Mouse (Mus musculus): Measurements from ENCODE around the gene Zfp207. TPM values are rescaled to one million over a fixed set of nuclear protein-coding genes. Genes with fewer than 3 reads are reported as not detected.
A peak's percentile ranks its signal among the peaks of the same experiment; 100 is the strongest.
"Not testable (repeated sequence)": the region's sequence is repeated elsewhere in the genome, so short reads cannot be mapped to it uniquely, and the experiment has no call there.

Zfp207 gene
- polyA plus RNA-seq (2016; fragmentation: Nextera tagmentation; extraction: Ambion mirVana), result 321 and 322 TPM in 2 replicates

GRCm38 (mm10) chr11:80383019-80383625 is at the start of gene Zfp207:
Gene Zfp207, plus strand, starts transcription at chr11:80383279.
- Histone ChIP-seq H3K9me3 (no peaks in the 10 kb centered on the region), H3K27ac (replicated peaks) (peak within 1 kb of the TSS; percentile 99), H3K36me3 (replicated peaks) (peaks cover 39% of the 10 kb centered on the region), H3K4me3 (peak within 1 kb of the TSS; percentile 96), H3K4me1 (peaks cover 30% of the 10 kb centered on the region), H3K27me3 (replicated peaks; ENCODE audit: low read depth, poor library complexity, severe bottlenecking) (no peaks in the 10 kb centered on the region)
- DNase-seq (ENCODE audit: low spot score), result peak; percentile 97
- under 1% methylated on average over 33 of the region's 33 CpGs for WGBS

- peak; percentile 53 for DNase-seq (ENCODE audit: low spot score)
- 0 out of 2 replicates have a peak overlapping the region, but pooled peaks have one; percentile 3 for H3K4me3 ChIP-seq
Measured at GRCm38 (mm10) chr11:80335609-80336350, 47.3 kb upstream of the Zfp207 start.

GRCm38 (mm10) chr11:80336351-80336730 is 46.7 kb upstream of the Zfp207 start:
- Histone ChIP-seq H3K27me3 (replicated peaks; ENCODE audit: low read depth, poor library complexity, severe bottlenecking) (peaks cover 18% of the 10 kb centered on the region; the same call in 1 of the 2 replicates), H3K27ac (replicated peaks) (no peak overlapping the region)
- DNase-seq (ENCODE audit: low spot score), result no peak

More at GRCm38 (mm10) chr11:80335609-80336350, 47.3 kb upstream of the Zfp207 start:
- Histone ChIP-seq H3K27me3 (replicated peaks; ENCODE audit: low read depth, poor library complexity, severe bottlenecking) (peaks cover 18% of the 10 kb centered on the region; the same call in 1 of the 2 replicates), H3K36me3 (replicated peaks) (no peaks in the 10 kb centered on the region), H3K9me3 (no peaks in the 10 kb centered on the region), H3K27ac (replicated peaks) (no peak overlapping the region), H3K4me1 (peaks cover 20% of the 10 kb centered on the region)
- 2% methylated on average over 7 of the region's 7 CpGs for WGBS

GRCm38 (mm10) chr11:80342482-80342881 is 40.6 kb upstream of the Zfp207 start:
- peak; percentile 33 for DNase-seq (ENCODE audit: low spot score)
- no peak overlapping the region; the same call in 1 of the 2 replicates for H3K27ac ChIP-seq (replicated peaks)

More at GRCm38 (mm10) chr11:80336351-80336730, 46.7 kb upstream of the Zfp207 start:
- H3K4me1 ChIP-seq, result peaks cover 20% of the 10 kb centered on the region
- H3K9me3 ChIP-seq, result no peaks in the 10 kb centered on the region
- no peaks in the 10 kb centered on the region for H3K36me3 ChIP-seq (replicated peaks)
- WGBS, result 16% methylated on average over 6 of the region's 6 CpGs
- H3K4me3 ChIP-seq, result no peak overlapping the region

GRCm38 (mm10) chr11:80351832-80352430 is 31.1 kb upstream of the Zfp207 start:
- Histone ChIP-seq H3K4me1 (no peaks in the 10 kb centered on the region), H3K27ac (replicated peaks) (no peak overlapping the region), H3K36me3 (replicated peaks) (no peaks in the 10 kb centered on the region), H3K27me3 (replicated peaks; ENCODE audit: low read depth, poor library complexity, severe bottlenecking) (no peaks in the 10 kb centered on the region), H3K4me3 (no peak overlapping the region), H3K9me3 (no peaks in the 10 kb centered on the region)
- peak; percentile 85 for DNase-seq (ENCODE audit: low spot score)
- 79% methylated on average over 5 of the region's 5 CpGs for WGBS

More at GRCm38 (mm10) chr11:80342482-80342881, 40.6 kb upstream of the Zfp207 start:
- 4% methylated on average over 2 of the region's 2 CpGs for WGBS
- Histone ChIP-seq H3K4me3 (no peak overlapping the region), H3K9me3 (no peaks in the 10 kb centered on the region), H3K4me1 (peaks cover 8% of the 10 kb centered on the region), H3K36me3 (replicated peaks) (no peaks in the 10 kb centered on the region), H3K27me3 (replicated peaks; ENCODE audit: low read depth, poor library complexity, severe bottlenecking) (peaks cover 2% of the 10 kb centered on the region; the same call in 1 of the 2 replicates)

GRCm38 (mm10) chr11:80354832-80355231 is 28.2 kb upstream of the Zfp207 start:
- DNase-seq (ENCODE audit: low spot score), result no peak
- 34% methylated on average over 4 of the region's 4 CpGs for WGBS
- H3K4me1 ChIP-seq, result no peaks in the 10 kb centered on the region
- no peak overlapping the region for H3K4me3 ChIP-seq
- H3K36me3 ChIP-seq (replicated peaks), result peaks cover 23% of the 10 kb centered on the region; the same call in 1 of the 2 replicates
- no peaks in the 10 kb centered on the region for H3K27me3 ChIP-seq (replicated peaks; ENCODE audit: low read depth, poor library complexity, severe bottlenecking)
- H3K9me3 ChIP-seq, result no peaks in the 10 kb centered on the region
- H3K27ac ChIP-seq (replicated peaks), result no peak overlapping the region

GRCm38 (mm10) chr11:80368949-80369348 is 14.1 kb upstream of the Zfp207 start:
- Histone ChIP-seq H3K4me1 (no peaks in the 10 kb centered on the region), H3K27ac (replicated peaks) (no peak overlapping the region), H3K27me3 (replicated peaks; ENCODE audit: low read depth, poor library complexity, severe bottlenecking) (no peaks in the 10 kb centered on the region), H3K9me3 (no peaks in the 10 kb centered on the region), H3K4me3 (no peak overlapping the region), H3K36me3 (replicated peaks) (peaks cover 92% of the 10 kb centered on the region)
- no peak for DNase-seq (ENCODE audit: low spot score)
- 86% methylated on average over 1 of the region's 1 CpGs for WGBS

GRCm38 (mm10) chr11:80376651-80377050 is 6.4 kb upstream of the Zfp207 start:
- WGBS, result 72% methylated on average over 4 of the region's 4 CpGs
- no peak for DNase-seq (ENCODE audit: low spot score)
- no peak overlapping the region for H3K27ac ChIP-seq (replicated peaks)
- no peaks in the 10 kb centered on the region for H3K27me3 ChIP-seq (replicated peaks; ENCODE audit: low read depth, poor library complexity, severe bottlenecking)
- peak overlapping the region; percentile 82 for H3K4me3 ChIP-seq
- H3K36me3 ChIP-seq (replicated peaks), result peaks cover 37% of the 10 kb centered on the region
- peaks cover 12% of the 10 kb centered on the region for H3K4me1 ChIP-seq
- no peaks in the 10 kb centered on the region for H3K9me3 ChIP-seq

- WGBS, result 3% methylated on average over 43 of the region's 43 CpGs
- Histone ChIP-seq H3K27ac (replicated peaks) (peak within 1 kb of the TSS; percentile 93), H3K4me3 (peak within 1 kb of the TSS; percentile 82), H3K9me3 (no peaks in the 10 kb centered on the region), H3K4me1 (peaks cover 17% of the 10 kb centered on the region), H3K27me3 (replicated peaks; ENCODE audit: low read depth, poor library complexity, severe bottlenecking) (no peaks in the 10 kb centered on the region), H3K36me3 (replicated peaks) (peaks cover 25% of the 10 kb centered on the region)
- DNase-seq (ENCODE audit: low spot score), result peak; percentile 90
Measured at GRCm38 (mm10) chr11:80377712-80378451, 5.2 kb upstream of the Zfp207 start, which contains the start of gene 5730455P16Rik. Gene 5730455P16Rik, minus strand, starts transcription at chr11:80378034.

- H3K4me3 ChIP-seq, result peak overlapping the region; percentile 82
- 71% methylated on average over 2 of the region's 2 CpGs for WGBS
- peaks cover 17% of the 10 kb centered on the region for H3K4me1 ChIP-seq
- H3K27me3 ChIP-seq (replicated peaks; ENCODE audit: low read depth, poor library complexity, severe bottlenecking); DNase-seq (ENCODE audit: low spot score); H3K9me3 ChIP-seq: not testable (repeated sequence)
- peak overlapping the region; percentile 93 for H3K27ac ChIP-seq (replicated peaks)
- peaks cover 18% of the 10 kb centered on the region for H3K36me3 ChIP-seq (replicated peaks)
Measured at GRCm38 (mm10) chr11:80378452-80379068, 4.5 kb upstream of the Zfp207 start.

- not testable (repeated sequence) for H3K4me3 ChIP-seq; H3K9me3 ChIP-seq; H3K27me3 ChIP-seq (replicated peaks; ENCODE audit: low read depth, poor library complexity, severe bottlenecking); H3K27ac ChIP-seq (replicated peaks); DNase-seq (ENCODE audit: low spot score)
- 95% methylated on average over 7 of the region's 7 CpGs for whole genome bisulfite sequencing
- Histone ChIP-seq H3K4me1 (peaks cover 17% of the 10 kb centered on the region), H3K36me3 (replicated peaks) (peaks cover 12% of the 10 kb centered on the region)
Measured at GRCm38 (mm10) chr11:80379184-80379583, 3.9 kb upstream of the Zfp207 start.

Measured in embryonic facial prominence, embryonic 10.5 days (tissue).